Mouse (Mus musculus) neural tube, embryonic 12.5 days (tissue): ENCODE measurements around the gene Meox1. TPM values are rescaled to one million over a fixed set of nuclear protein-coding genes. Genes with fewer than 3 reads are reported as not detected.

ENCODE experiments used
- ATAC-seq: fragments of 200-750 bp; cut with Nextera tagmentation; 2 replicates; pipeline ENCODE4 v1.8.0; 2017; ENCODE audit warnings: low read depth, mild to moderate bottlenecking, moderate TSS enrichment, moderate library complexity; ENCODE audit not compliant: low FRiP score
- H3K27ac ChIP-seq: fragments of 300-500 bp; sonication (generic); 2 replicates; pipeline ENCODE4 v1.5.1; 2016
- H3K27me3 ChIP-seq: fragments of 300-500 bp; sonication (generic); replicated peaks from 2 replicates; pipeline ENCODE4 v1.6.1; 2016; ENCODE audit warnings: mild to moderate bottlenecking
- H3K36me3 ChIP-seq: fragments of 300-500 bp; sonication (generic); 2 replicates; pipeline ENCODE4 v1.6.1; 2016; ENCODE audit warnings: mild to moderate bottlenecking
- H3K4me1 ChIP-seq: fragments of 300-500 bp; sonication (generic); 2 replicates; pipeline ENCODE4 v1.6.1; 2016
- H3K4me2 ChIP-seq: fragments of 300-500 bp; sonication (generic); replicated peaks from 2 replicates; pipeline ENCODE4 v1.6.1; 2016; ENCODE audit warnings: mild to moderate bottlenecking
- H3K4me3 ChIP-seq: fragments of 300-500 bp; sonication (generic); 2 replicates; pipeline ENCODE4 v1.5.1; 2016
- H3K9ac ChIP-seq: fragments of 300-500 bp; sonication (generic); 2 replicates; pipeline ENCODE4 v1.6.1; 2016; ENCODE audit warnings: mild to moderate bottlenecking
- H3K9me3 ChIP-seq: fragments of 300-500 bp; sonication (generic); 2 replicates; pipeline ENCODE4 v1.6.1; 2016; ENCODE audit warnings: mild to moderate bottlenecking
- WGBS: fragments of 180-500 bp; shearing (Covaris S2); methylation state at CpG from one replicate; pipeline ENCODE4 v1.1.7; 2016; 5-methylcytosine and 5-hydroxymethylcytosine counted together
- polyA plus RNA-seq: library from polyadenylated mRNA; unstranded; fragments of >200 nt; fragmentation: Nextera tagmentation; extraction: Ambion mirVana; gene quantifications from 2 replicates; pipeline ENCODE4 v1.2.1, GENCODE M21; 2016

Gene Meox1
- polyA plus RNA-seq, 1 experiment from 2014 or later = 5.4 TPM

GRCm38 (mm10) chr11:101891451-101891850, 2.7 kb downstream of the Meox1 start:
- no peak overlapping the region for H3K27ac ChIP-seq
- H3K9me3 ChIP-seq = no peaks in the 10 kb centered on the region
- WGBS = 9% methylated on average over 11 of the region's 11 CpGs
- 0 out of 2 replicates have a peak overlapping the region, but pooled peaks have one; percentile 33 for H3K9ac ChIP-seq
- H3K4me1 ChIP-seq = peaks cover 36% of the 10 kb centered on the region
- peaks cover 21% of the 10 kb centered on the region for H3K27me3 ChIP-seq
- no peak overlapping the region for H3K4me3 ChIP-seq
- ATAC-seq = no peak
- peak overlapping the region; percentile 39 for H3K4me2 ChIP-seq
- no peaks in the 10 kb centered on the region for H3K36me3 ChIP-seq

GRCm38 (mm10) chr11:101889781-101890180, 4.4 kb downstream of the Meox1 start:
- Histone ChIP-seq H3K4me1 (peaks cover 34% of the 10 kb centered on the region), H3K36me3 (no peaks in the 10 kb centered on the region), H3K27me3 (peaks cover 16% of the 10 kb centered on the region), H3K9ac (peak overlapping the region; percentile 40; the same call in 1 of the 2 replicates), H3K9me3 (no peaks in the 10 kb centered on the region), H3K4me2 (peak overlapping the region; percentile 61), H3K4me3 (peak overlapping the region; percentile 21; the same call in 1 of the 2 replicates), H3K27ac (no peak overlapping the region)
- ATAC-seq = peak; percentile 56; the same call in 1 of the 2 replicates
- WGBS = 1% methylated on average over 13 of the region's 13 CpGs

- H3K27ac ChIP-seq = no peak overlapping the region
- peaks cover 16% of the 10 kb centered on the region; the same call in 1 of the 2 replicates for H3K27me3 ChIP-seq
- no peaks in the 10 kb centered on the region for H3K36me3 ChIP-seq
- no peak overlapping the region for H3K4me2 ChIP-seq
- H3K4me1 ChIP-seq = peaks cover 29% of the 10 kb centered on the region
- H3K4me3 ChIP-seq = no peak overlapping the region
- no peaks in the 10 kb centered on the region for H3K9me3 ChIP-seq
- no peak overlapping the region for H3K9ac ChIP-seq
- 51% methylated on average over 6 of the region's 6 CpGs for WGBS
- no peak for ATAC-seq
Observed at GRCm38 (mm10) chr11:101888820-101889219, 5.4 kb downstream of the Meox1 start.

GRCm38 (mm10) chr11:101886436-101886835, 7.7 kb downstream of the Meox1 start:
- no peak overlapping the region for H3K4me2 ChIP-seq
- no peaks in the 10 kb centered on the region for H3K36me3 ChIP-seq
- H3K27me3 ChIP-seq = no peaks in the 10 kb centered on the region; the same call in 1 of the 2 replicates
- no peak overlapping the region for H3K4me3 ChIP-seq
- H3K9ac ChIP-seq = no peak overlapping the region
- H3K27ac ChIP-seq = no peak overlapping the region
- peaks cover 28% of the 10 kb centered on the region for H3K4me1 ChIP-seq
- H3K9me3 ChIP-seq = no peaks in the 10 kb centered on the region
- 79% methylated on average over 12 of the region's 12 CpGs for WGBS
- no peak for ATAC-seq

GRCm38 (mm10) chr11:101885881-101886319, 8.3 kb downstream of the Meox1 start:
- no peak overlapping the region for H3K9ac ChIP-seq
- no peaks in the 10 kb centered on the region for H3K27me3 ChIP-seq
- no peak overlapping the region for H3K4me2 ChIP-seq
- WGBS = 70% methylated on average over 6 of the region's 6 CpGs
- H3K9me3 ChIP-seq = no peaks in the 10 kb centered on the region
- no peak for ATAC-seq
- H3K4me1 ChIP-seq = peaks cover 24% of the 10 kb centered on the region
- H3K36me3 ChIP-seq = no peaks in the 10 kb centered on the region
- H3K4me3 ChIP-seq = no peak overlapping the region
- no peak overlapping the region for H3K27ac ChIP-seq

DNA sequence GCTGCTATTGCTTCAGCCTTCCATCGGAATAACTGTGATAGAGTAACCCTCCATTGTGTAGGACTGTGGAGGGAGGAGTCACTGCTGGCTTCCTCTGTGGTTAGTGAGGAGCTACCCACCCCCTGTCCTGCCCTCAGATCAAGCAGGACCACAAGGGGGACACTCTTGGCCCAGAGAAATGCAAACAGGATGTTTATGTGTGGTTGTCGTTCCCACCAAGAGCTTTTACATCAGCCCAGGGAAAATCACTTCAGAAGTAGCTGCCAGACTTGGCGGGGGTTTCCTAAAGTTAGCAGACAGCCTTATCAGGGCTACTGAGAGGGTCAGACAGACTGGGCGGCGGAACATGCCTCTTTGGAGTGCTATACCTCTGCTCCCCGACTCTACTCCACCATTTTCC, 8.9 kb downstream of the Meox1 start:
- H3K4me3 ChIP-seq = no peak overlapping the region
- H3K27me3 ChIP-seq = no peaks in the 10 kb centered on the region
- WGBS = 56% methylated on average over 6 of the region's 6 CpGs
- H3K9ac ChIP-seq = no peak overlapping the region
- no peaks in the 10 kb centered on the region for H3K9me3 ChIP-seq
- no peaks in the 10 kb centered on the region for H3K36me3 ChIP-seq
- no peak overlapping the region for H3K27ac ChIP-seq
- no peak overlapping the region for H3K4me2 ChIP-seq
- peaks cover 22% of the 10 kb centered on the region for H3K4me1 ChIP-seq
- no peak for ATAC-seq

- no peak for ATAC-seq
- no peaks in the 10 kb centered on the region for H3K27me3 ChIP-seq
- 67% methylated on average over 2 of the region's 2 CpGs for WGBS
Observed at GRCm38 (mm10) chr11:101883911-101884310, 10.3 kb downstream of the Meox1 start.

GRCm38 (mm10) chr11:101882500-101883290, 11.5 kb downstream of the Meox1 start:
- Histone ChIP-seq H3K36me3 (no peaks in the 10 kb centered on the region), H3K27ac (no peak overlapping the region), H3K9ac (no peak overlapping the region), H3K4me2 (no peak overlapping the region), H3K9me3 (no peaks in the 10 kb centered on the region), H3K4me1 (peaks cover 21% of the 10 kb centered on the region), H3K4me3 (no peak overlapping the region), H3K27me3 (no peaks in the 10 kb centered on the region)
- ATAC-seq = no peak
- WGBS = 67% methylated on average over 11 of the region's 11 CpGs

More at GRCm38 (mm10) chr11:101883911-101884310, 10.3 kb downstream of the Meox1 start:
- Histone ChIP-seq H3K9me3 (no peaks in the 10 kb centered on the region), H3K4me3 (no peak overlapping the region), H3K27ac (no peak overlapping the region), H3K4me1 (peaks cover 16% of the 10 kb centered on the region), H3K9ac (no peak overlapping the region), H3K4me2 (no peak overlapping the region), H3K36me3 (no peaks in the 10 kb centered on the region)

- no peaks in the 10 kb centered on the region for H3K36me3 ChIP-seq
- no peaks in the 10 kb centered on the region for H3K9me3 ChIP-seq
- 3% methylated on average over 24 of the region's 24 CpGs for WGBS
- peak overlapping the region; percentile 51; the same call in 1 of the 2 replicates for H3K9ac ChIP-seq
- H3K27ac ChIP-seq = no peak overlapping the region
- peaks cover 15% of the 10 kb centered on the region for H3K4me1 ChIP-seq
- no peak overlapping the region for H3K4me3 ChIP-seq
- ATAC-seq = no peak
- peak overlapping the region; percentile 59 for H3K4me2 ChIP-seq
- no peaks in the 10 kb centered on the region for H3K27me3 ChIP-seq
Observed at GRCm38 (mm10) chr11:101881604-101882071, 12.5 kb downstream of the Meox1 start.

GRCm38 (mm10) chr11:101881185-101881584, 13.0 kb downstream of the Meox1 start:
- H3K9ac ChIP-seq = 0 out of 2 replicates have a peak overlapping the region, but pooled peaks have one; percentile 51
- peaks cover 15% of the 10 kb centered on the region for H3K4me1 ChIP-seq
- no peaks in the 10 kb centered on the region for H3K36me3 ChIP-seq
- no peak overlapping the region for H3K27ac ChIP-seq
- H3K4me3 ChIP-seq = no peak overlapping the region
- peak overlapping the region; percentile 59 for H3K4me2 ChIP-seq
- 56% methylated on average over 7 of the region's 7 CpGs for WGBS
- ATAC-seq = no peak
- H3K9me3 ChIP-seq = no peaks in the 10 kb centered on the region
- no peaks in the 10 kb centered on the region for H3K27me3 ChIP-seq

DNA sequence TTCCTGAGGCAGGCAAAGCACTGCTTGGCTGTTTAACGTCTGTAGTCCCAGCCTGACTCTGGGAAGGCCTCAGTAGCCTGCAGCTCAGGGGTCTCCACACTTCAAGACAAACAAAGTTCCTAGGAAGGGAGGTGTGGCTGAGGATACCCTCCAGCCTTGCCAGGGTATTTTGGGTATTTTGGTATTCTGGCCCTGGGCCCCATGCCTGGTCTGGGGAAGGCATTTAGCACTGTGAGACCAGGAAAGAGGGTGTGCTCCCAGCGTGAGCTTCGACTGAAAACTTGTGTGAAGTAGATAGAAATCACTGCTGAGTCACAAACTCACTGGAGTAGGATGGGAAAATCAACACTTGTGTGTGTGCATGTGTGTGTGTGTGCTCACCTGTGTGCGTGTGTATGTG, 14.5 kb downstream of the Meox1 start:
- 77% methylated on average over 4 of the region's 4 CpGs for WGBS
- Histone ChIP-seq H3K4me3 (no peak overlapping the region), H3K4me1 (peaks cover 21% of the 10 kb centered on the region), H3K27ac (no peak overlapping the region), H3K27me3 (no peaks in the 10 kb centered on the region), H3K9me3 (no peaks in the 10 kb centered on the region), H3K4me2 (no peak overlapping the region), H3K9ac (no peak overlapping the region), H3K36me3 (no peaks in the 10 kb centered on the region)
- ATAC-seq = no peak

- H3K9ac ChIP-seq = no peak overlapping the region
- H3K36me3 ChIP-seq = no peaks in the 10 kb centered on the region
- no peak for ATAC-seq
- no peak overlapping the region for H3K4me3 ChIP-seq
- H3K4me2 ChIP-seq = no peak overlapping the region
- H3K4me1 ChIP-seq = peaks cover 21% of the 10 kb centered on the region
- WGBS = 67% methylated on average over 6 of the region's 6 CpGs
- H3K27me3 ChIP-seq = no peaks in the 10 kb centered on the region
- no peak overlapping the region for H3K27ac ChIP-seq
- H3K9me3 ChIP-seq = no peaks in the 10 kb centered on the region
Observed at GRCm38 (mm10) chr11:101878696-101879095, 15.5 kb downstream of the Meox1 start.
